Mouse (Mus musculus) layer of hippocampus, postnatal 25 days (tissue): Measurements from ENCODE around the gene Sdccag8. TPM values are rescaled to one million over a fixed set of nuclear protein-coding genes. Genes with fewer than 3 reads are reported as not detected.
"Not testable (repeated sequence)": the region's sequence is repeated elsewhere in the genome, so short reads cannot be mapped to it uniquely, and the experiment has no call there.

ENCODE experiments used
- DNase-seq, 2 experiments: peaks; one replicate each; pipeline ENCODE4 v3.0.0; 2022; ENCODE audit warnings: mixed read lengths in 2 of 2, low spot score in 1 of 2; ENCODE audit errors: extremely low spot score in 1 of 2
- total RNA-seq, 2 experiments: library from RNA; stranded (reverse); gene quantifications; 2 replicates each; pipeline ENCODE4 v1.2.3; 2021

The Sdccag8 gene
- total RNA-seq, 2 experiments from 2014 or later, result 11.8 to 17.0 TPM

DNA sequence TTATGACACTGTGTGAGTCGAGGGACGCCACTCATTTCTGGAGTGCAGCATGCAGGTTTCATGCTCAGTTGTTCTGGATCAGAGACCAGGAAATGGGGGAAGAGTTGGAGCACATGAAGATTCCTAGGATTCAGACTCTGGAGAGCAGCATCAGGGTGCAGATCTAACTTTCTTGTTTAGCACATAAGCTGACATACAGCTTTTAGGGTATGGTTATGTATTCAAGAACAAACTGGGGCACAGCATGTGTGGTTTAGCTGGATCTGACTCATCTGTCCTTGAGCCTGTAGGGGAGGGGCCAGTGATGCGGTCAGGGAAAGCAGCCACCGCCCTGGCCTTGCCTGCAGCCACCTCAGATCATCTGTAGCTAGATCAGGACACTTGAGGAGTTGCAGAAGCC, 12.9 kb downstream of the Sdccag8 start:
- DNase-seq, result no peak

DNA sequence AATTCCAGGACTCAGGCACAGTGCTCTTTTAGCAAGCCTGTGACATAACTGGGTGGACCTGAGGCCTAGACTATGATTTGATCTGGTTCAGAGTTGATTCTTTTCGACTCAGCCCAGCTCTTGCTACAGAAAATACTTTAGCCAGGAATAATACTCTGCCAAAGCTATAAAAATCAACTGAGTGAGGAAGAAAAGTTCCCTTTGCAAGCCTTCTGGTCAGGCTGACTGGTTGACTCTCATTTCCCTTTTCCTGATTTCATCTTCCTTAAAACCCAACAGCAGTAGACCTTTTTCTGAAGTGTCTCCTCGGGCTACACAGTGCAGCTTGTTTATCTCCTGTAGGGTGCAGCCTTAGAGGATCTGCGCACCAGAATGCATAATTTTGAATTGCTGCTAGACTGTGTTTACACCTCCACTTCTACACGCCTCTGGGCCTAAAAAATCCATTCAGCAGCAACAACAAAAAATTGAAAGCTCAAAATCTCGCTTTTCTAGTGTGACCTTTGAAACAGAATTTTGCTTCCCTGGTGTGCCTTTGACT, 13.6 kb downstream of the Sdccag8 start:
- DNase-seq, result no peak

- no peak for DNase-seq
These were observed 14.2 kb downstream of the Sdccag8 start for GRCm38 (mm10) chr1:176828666-176829065.

DNA sequence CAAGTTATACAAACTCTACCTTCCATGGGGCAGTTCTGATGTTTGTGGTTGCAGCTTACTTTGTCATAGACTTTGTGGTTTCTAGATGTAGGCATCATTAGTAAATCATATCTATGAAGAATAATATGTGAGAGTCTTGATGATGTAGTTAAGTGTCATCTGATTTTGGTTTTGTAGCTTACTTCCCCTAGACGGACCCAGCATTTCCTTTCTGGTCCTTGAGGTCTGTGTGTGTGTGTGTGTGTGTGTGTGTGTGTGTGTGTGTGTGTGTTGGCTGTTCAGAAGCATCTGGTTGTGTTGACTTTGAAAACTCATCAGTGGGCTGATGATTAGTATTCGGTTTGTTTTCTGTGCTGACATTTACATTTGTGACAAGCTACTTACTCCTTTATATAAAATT, 17.6 kb downstream of the Sdccag8 start:
- DNase-seq, result no peak

- no peak for DNase-seq
These were observed 18.1 kb downstream of the Sdccag8 start for GRCm38 (mm10) chr1:176832607-176833006.

DNA sequence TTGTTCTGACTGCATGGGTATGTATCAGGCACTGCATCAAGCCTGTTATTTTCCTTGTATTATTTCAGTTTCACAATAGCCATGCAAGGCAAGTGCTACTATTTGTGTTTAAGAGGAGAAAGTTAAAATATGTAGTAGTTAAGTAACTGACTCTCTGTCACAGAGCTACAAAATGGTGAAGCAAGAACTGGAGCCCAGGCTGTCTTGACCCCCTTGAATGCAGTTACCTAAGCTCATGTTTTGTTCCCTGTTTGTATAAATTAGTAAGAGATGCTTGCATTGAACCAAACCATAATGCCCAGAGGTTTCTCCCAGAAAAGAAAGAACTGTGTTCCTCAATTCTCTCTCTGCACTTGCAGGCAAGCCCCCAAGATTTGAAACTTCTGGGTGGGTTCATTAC, 18.8 kb downstream of the Sdccag8 start:
- no peak for DNase-seq

- no peak for DNase-seq
These were observed 19.5 kb downstream of the Sdccag8 start for GRCm38 (mm10) chr1:176833948-176834347.

DNA sequence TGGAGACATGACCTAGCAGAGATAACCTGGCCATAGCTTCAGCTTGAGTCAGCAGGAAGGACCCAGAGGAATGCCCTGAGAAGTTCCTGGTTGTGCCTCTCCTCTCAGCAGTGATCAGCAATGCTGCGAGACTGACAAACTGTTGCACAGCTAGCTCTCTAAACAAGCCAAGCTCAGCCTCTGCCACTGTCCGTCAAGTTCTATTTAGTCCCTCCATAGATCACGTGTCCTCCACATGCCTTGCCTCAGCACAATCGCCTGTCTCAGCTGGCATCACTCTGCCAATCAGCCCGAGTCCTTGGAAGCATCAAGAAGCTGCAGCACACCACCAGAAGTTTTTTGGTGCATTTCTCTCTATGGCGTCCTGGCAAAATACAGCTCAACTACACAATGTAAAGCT, 20.4 kb downstream of the Sdccag8 start:
- no peak for DNase-seq

DNA sequence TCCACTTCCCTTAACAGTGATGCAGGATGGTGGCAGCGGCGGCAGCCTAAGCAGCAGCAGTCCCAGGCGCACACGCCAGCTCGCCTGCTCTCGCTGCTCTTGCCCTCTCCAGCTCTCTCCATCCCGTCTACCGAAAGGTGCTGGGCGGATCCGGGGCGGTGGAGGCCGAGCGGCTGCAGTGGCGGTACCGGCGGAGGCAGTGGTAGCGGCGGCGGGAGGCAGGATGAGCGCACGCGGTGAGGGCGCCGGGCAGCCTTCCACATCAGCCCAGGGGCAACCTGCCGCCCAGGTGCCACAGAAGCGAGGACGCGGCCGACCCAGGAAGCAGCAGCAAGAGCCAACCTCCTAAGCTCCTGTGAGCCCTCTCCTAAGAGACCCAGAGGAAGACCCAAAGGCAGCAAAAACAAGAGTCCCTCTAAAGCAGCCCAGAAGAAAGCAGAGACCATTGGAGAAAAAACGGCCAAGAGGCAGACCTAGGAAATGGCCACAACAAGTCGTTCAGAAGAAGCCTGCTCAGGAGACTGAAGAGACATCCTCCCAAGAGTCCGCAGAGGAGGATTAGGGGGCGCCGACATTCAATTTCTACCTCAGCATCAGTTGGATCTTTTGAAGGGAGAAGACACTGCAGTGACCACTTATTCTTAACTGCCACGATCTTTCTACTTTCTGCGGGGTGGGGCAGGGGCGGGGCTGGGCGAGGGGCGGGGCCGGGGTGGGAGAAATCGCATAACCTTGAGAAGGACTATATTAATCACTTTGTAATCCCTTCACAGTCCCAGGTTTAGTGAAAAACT, 21.2 kb downstream of the Sdccag8 start:
- no peak for DNase-seq

DNA sequence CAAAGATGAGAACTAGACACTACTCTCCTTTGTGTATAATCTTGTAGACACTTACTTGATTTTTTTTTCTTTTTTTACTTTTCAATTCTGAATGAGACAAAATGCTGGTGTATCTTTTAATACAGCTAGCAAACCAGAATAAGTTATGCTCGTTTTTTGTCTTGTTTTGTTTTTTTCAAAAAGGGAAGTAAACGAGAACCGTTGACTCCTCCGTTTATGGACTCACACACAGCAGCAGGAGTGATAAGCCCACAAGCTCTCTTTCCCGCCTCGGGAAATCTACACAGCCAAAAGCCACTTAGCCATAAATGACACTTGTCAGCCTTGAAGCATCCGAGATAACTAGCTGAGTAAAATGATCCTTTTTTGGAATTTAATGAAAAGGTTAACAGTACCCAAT, 22.1 kb downstream of the Sdccag8 start:
- DNase-seq, result not testable (repeated sequence)

DNA sequence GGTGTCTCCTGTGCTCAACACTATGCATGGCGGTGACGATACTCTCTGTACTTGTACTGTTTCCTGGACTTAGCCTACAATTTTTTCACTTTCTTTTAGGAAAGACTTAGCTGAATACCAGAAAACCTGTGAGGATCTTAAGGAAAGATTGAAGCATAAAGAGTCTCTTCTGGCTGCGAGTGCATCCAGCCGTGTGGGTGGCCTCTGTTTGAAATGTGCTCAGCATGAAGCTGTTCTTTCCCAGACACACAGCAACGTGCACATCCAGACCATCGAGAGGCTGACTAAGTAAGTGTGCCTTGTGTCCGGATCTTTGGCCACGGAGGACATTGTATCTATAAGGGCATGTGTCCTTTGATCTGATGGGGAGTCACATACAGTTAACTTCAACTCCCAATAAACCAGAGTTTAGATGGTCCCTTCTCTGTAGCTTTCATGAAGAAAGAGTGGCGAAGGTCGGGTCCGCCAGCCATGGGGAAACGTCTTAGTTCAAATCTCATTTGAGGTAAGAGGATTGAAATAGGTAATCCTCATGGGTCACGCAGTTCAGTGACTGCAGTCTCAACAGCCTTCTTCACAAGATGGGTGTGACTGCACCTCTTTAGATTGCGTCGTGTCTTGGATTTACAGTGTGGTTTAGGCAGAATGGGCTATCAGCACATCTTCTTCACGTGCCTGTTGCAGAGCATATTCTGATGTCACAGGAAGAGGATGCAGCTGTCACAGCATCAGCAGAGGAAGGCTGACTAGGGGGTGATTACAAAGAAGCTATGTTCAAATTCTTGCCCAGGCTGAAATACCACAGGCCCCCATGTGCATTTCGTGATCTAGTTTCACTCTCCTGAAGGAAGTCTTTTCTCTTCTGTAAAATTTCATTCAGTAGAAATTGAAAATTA, 30.9 kb downstream of the Sdccag8 start:
- no peak for DNase-seq

DNA sequence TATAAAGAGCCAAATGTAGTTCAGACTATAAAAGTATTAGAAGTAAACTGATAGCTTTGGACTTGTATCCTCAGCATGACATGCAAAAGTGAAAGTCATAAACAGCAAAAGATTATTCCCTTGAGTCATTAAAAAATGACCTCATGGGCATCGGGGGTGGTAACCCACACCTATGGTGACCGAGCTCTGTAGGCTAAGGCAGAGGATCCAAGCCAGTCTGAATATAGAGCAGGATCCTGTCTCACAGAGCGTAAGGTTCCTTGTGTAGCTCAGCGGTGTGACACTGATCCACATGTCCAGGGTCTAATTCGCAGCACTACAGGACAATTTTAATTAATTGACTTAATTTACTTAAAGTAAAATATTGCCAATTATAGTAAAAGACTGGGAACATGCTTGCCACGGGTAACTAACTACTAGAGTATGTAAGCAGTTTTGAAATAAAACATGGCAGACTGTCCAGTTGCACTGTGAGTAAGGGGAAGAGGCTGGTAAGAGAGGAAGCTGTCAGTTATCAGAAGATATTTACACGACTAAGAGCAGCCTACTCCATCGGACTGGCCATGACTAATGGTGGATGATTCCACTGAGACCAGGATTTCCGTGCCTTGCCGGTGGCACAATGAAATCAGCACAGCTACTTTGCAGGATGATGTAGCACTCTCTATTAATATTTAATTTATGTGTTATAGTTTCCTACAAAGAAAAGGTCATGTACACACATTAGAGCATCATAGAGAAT, 32.8 kb downstream of the Sdccag8 start:
- DNase-seq, result no peak

GRCm38 (mm10) chr1:176848613-176849290, 34.3 kb downstream of the Sdccag8 start:
- no peak for DNase-seq

DNA sequence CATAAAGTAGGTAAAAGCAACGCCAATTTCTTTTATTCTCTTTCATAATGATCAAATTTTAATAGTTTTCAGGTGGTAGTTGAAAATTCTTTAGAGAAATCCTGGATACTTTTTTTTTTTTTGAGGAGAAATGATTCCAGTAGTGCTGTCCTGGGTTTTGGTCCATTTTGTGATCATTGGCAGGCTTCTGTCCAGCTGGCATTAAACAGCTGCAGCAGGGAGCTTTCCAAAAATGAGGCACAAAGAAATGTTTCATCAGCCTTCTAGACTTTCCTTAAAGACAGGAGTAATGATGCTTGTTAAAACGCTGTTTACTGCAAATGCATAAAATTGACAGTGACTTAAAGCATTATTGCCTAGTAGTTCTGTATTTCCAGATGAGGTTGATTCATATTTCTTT, 34.9 kb downstream of the Sdccag8 start:
- DNase-seq, result no peak

DNA sequence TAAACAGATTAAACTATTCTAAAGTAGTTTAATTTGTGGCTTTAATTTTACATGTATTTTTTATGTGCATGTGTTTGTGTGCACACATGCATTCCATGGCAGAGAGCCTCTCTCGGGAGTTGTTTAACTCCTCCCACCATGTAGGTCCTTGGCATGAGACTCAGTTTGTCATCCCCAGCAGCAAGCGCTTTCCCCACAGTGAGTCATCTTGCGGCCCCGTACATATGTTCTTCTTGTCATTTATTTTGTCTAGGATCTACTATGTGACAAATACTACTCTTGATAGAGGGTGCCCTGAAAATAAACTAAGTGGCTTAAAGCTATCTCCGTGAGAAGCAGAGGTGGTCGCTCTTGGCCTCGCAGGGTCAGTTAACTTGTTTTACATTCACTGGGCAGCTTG, 36.9 kb downstream of the Sdccag8 start:
- no peak for DNase-seq

DNA sequence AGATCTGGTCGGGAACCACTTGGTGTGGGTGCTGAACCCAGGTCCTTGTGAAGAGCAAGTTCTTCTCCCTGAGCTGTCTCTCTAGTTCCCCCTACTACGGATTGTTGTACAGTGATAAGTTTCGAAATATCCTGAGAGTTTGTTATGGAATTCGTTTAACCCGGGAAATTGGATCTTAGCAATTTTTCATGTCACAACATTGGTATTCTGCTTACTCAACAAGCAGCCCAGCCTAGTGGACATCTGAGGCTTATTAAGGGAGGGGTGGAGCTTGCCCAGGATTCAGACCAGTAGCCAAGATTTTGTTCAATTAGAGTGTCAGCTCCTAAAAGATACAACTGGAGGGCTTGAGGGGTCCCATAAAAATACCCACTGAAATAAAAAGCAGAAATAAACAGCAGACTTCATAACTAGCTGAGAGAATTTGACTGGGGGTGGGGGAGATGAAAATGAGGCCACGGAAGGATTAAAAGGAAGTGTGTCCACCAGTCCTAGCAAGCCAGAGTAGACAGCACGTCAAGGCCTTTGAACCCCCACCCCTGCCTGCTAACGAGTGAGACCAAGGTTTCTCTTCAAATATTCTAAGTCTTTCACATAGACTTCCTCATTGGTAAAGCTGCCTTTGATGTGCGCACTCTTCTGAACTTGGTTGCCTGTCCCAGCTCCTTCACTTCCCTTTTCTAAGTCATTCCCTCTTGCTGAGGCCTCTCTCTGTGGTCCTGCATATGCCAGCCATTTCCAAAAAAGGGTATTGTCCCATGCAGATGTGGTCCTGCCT, 38.5 kb downstream of the Sdccag8 start:
- no peak for DNase-seq

DNA sequence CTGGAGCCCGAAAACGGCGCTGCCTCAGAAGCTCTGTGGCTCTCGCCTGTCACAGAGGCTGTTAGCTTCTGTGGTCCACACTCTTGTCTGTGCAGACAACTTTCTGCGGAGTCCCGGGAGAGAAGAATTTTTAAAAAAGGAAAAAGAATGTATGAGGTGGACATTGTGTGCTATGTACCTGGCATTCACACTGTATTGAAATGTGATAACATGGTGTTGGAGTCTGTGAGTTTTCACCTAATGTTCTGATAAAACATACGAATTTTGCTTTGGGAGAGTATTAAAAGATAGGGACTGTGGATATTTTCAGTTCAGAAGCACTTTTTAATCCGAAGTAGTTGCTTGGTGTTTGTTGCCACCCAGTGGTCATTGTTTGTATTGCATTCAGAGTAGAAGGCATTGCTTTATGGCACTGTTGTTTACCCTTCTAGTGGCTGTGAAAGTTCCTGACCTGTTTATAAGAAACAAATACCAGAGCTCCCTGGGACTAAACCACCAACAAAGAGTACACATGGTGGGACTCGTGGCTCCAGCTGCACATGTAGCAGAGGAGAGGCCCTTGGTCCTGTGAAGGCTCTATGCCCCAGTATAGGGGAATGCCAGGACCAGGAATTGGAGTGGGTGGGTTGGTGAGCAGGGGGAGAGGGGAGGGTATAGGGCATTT, 47.7 kb downstream of the Sdccag8 start:
- DNase-seq, result peak in 1 of 2 experiments; percentile 73

- no peak for DNase-seq
These were observed 56.0 kb downstream of the Sdccag8 start for GRCm38 (mm10) chr1:176870501-176870900.

- DNase-seq, result no peak
These were observed 57.5 kb downstream of the Sdccag8 start for GRCm38 (mm10) chr1:176871975-176872374.
